Comparison of ENCODE assay signal across 19 mouse cellular contexts in the genomic region with DNA sequence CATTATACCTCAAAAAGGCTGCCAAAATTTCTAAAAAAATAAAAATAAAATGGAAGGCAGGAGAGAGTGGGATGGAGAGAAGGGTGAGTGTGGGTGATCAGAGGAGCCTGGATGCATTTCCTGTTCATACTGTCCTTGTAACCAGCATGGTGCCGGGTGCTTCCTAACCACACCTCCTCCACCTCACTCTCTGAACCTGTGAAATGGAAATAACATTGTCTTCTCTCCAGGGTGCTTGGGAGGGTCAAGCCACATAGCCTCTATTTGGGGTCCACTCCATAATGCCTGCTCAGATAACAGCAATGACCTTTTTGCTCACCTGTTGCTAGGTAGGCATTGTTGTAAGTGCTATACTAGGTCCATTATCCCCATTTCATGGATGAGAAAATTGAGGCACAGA. TPM values are rescaled to one million over a fixed set of nuclear protein-coding genes. Genes with fewer than 3 reads are reported as not detected.
A peak's percentile ranks its signal among the peaks of the same experiment; 100 is the strongest.
DNase-seq lines count a peak whose midpoint lies in the region; ATAC-seq and TF ChIP-seq lines count a peak whose summit lies in the region.
"Had no signal": no experiment of that assay in that cellular context is flagged by ENCODE, and none has a peak within 500 bp of the region (broad histone marks: within the 10 kb centered on the region; RNA-seq: fewer than 3 reads in every experiment).

No protein-coding gene starts in this region.

- peak; percentile 61; the same call in 1 of the 2 replicates for TF ChIP-seq EP300 in ES-Bruce4 (IDR thresholded peaks at IDR 0.05; ENCODE audit: insufficient read depth, low read depth, low read length)

- ATAC-seq in hindbrain, embryonic 14.5 days (ENCODE audit: low FRiP score), result no peak
- ATAC-seq: forebrain, embryonic 13.5 days; forebrain, embryonic 15.5 days; forebrain, postnatal 0 days had no signal

- peaks cover 13% of the 10 kb centered on the region for H3K4me1 ChIP-seq in ES-Bruce4 (ENCODE audit: control insufficient read depth, insufficient read depth, low read length)
- H3K4me1 ChIP-seq in hindbrain, embryonic 14.5 days (replicated peaks; ENCODE audit: control insufficient read depth, insufficient read depth, low read length), result peaks cover 24% of the 10 kb centered on the region; the same call in 1 of the 2 replicates

- no peaks in the 10 kb centered on the region for H3K27me3 ChIP-seq in ES-Bruce4 (ENCODE audit: control insufficient read depth, insufficient read depth, low read length, poor library complexity, severe bottlenecking)
- no peaks in the 10 kb centered on the region for H3K27me3 ChIP-seq in hindbrain, embryonic 14.5 days (ENCODE audit: control insufficient read depth, insufficient read depth, low read length)
- H3K27me3 ChIP-seq: embryonic facial prominence, embryonic 12.5 days; forebrain, embryonic 13.5 days; forebrain, embryonic 15.5 days had no signal

- H3K9ac ChIP-seq in ES-Bruce4 (ENCODE audit: low read depth, poor library complexity, severe bottlenecking), result no peak overlapping the region
- no peak overlapping the region for H3K9ac ChIP-seq in hindbrain, embryonic 14.5 days
- H3K9ac ChIP-seq: embryonic facial prominence, embryonic 12.5 days; forebrain, embryonic 13.5 days; forebrain, embryonic 15.5 days; forebrain, postnatal 0 days had no signal

- H3K9me3 ChIP-seq in ES-Bruce4 (replicated peaks; ENCODE audit: control insufficient read depth, insufficient read depth, low read length, poor library complexity, severe bottlenecking), result no peaks in the 10 kb centered on the region
- no peaks in the 10 kb centered on the region for H3K9me3 ChIP-seq in hindbrain, embryonic 14.5 days (ENCODE audit: control insufficient read depth, low read length)
- H3K9me3 ChIP-seq: embryonic facial prominence, embryonic 10.5 days; embryonic facial prominence, embryonic 12.5 days; forebrain, embryonic 13.5 days; forebrain, embryonic 15.5 days had no signal

- TF ChIP-seq CTCF in ES-Bruce4 (IDR thresholded peaks at IDR 0.05; ENCODE audit: low read depth, low read length), result no peak

- no peak overlapping the region for H3K4me3 ChIP-seq in ES-Bruce4 (ENCODE audit: low read depth, low read length)
- no peak overlapping the region for H3K4me3 ChIP-seq in hindbrain, embryonic 14.5 days (replicated peaks; ENCODE audit: low read length)
- H3K4me3 ChIP-seq: embryonic facial prominence, embryonic 10.5 days; embryonic facial prominence, embryonic 12.5 days; forebrain, embryonic 13.5 days; forebrain, embryonic 15.5 days had no signal

- TF ChIP-seq POLR2A in ES-Bruce4 (IDR thresholded peaks at IDR 0.05; ENCODE audit: insufficient read depth, low read length), result no peak

- DNase-seq in ES-CJ7 (ENCODE audit: low read depth, low spot score), result peak; percentile 71
- peak; percentile 45 for DNase-seq in ZHBTc4 (ENCODE audit: low read depth, low spot score)
- DNase-seq in gastrocnemius, adult 18-20 months (ENCODE audit: low spot score), result no peak
- no peak for DNase-seq in hindbrain, embryonic 14.5 days (ENCODE audit: low spot score)
- DNase-seq in left cerebral cortex, adult 8-10 months (ENCODE audit: low spot score in 2 of 2), result no peak
- DNase-seq: adrenal gland, adult 2 months; adrenal gland, postnatal 10 days; adrenal gland, postnatal 36 days; cerebellum, adult 11-12 months; cerebellum, adult 2 months; cerebellum, adult 9-10 months; cerebellum, postnatal 10 days; cerebellum, postnatal 25 days; forebrain, postnatal 0 days had no signal

- 93% methylated on average over 1 of the region's 1 CpGs for WGBS in hindbrain, embryonic 14.5 days

- H3K27ac ChIP-seq in ES-Bruce4 (ENCODE audit: insufficient read depth, low read length), result no peak overlapping the region
- H3K27ac ChIP-seq in hindbrain, embryonic 14.5 days, result no peak overlapping the region
- H3K27ac ChIP-seq: embryonic facial prominence, embryonic 10.5 days; embryonic facial prominence, embryonic 12.5 days; forebrain, embryonic 13.5 days; forebrain, embryonic 15.5 days had no signal

- H3K4me2 ChIP-seq in hindbrain, embryonic 14.5 days (replicated peaks), result no peak overlapping the region
- H3K4me2 ChIP-seq: embryonic facial prominence, embryonic 12.5 days; forebrain, embryonic 13.5 days; forebrain, embryonic 15.5 days had no signal

- H3K36me3 ChIP-seq in ES-Bruce4 (ENCODE audit: control insufficient read depth, insufficient read depth, low read length, poor library complexity, severe bottlenecking), result no peaks in the 10 kb centered on the region
- H3K36me3 ChIP-seq in hindbrain, embryonic 14.5 days (replicated peaks; ENCODE audit: control insufficient read depth, insufficient read depth), result no peaks in the 10 kb centered on the region
- H3K36me3 ChIP-seq: embryonic facial prominence, embryonic 10.5 days; embryonic facial prominence, embryonic 12.5 days; forebrain, embryonic 15.5 days had no signal

RNA-seq across cellular contexts. Expression of a gene that starts 32.0 kb away (rescaled TPM):
- polyA plus RNA-seq in ES-Bruce4 (2011; ENCODE audit: insufficient read depth, insufficient read length, low read depth, missing spikeins), result 31.7 and 34.2 TPM in 2 replicates
- 10 to 100 TPM in 1 of 2 experiments, 1 to 10 TPM in 1; 8.4 to 11.4 TPM for total RNA-seq in gastrocnemius, adult 18-20 months (2021)
- polyA plus RNA-seq in hindbrain, embryonic 14.5 days (2014; fragmentation: Nextera tagmentation; extraction: Ambion mirVana), result 56.2 and 60.2 TPM in 2 replicates
- 10 to 100 TPM; 44.9 to 49.3 (median 46.5) TPM for total RNA-seq in left cerebral cortex, adult 8-10 months (2022)

Comparison
In these comparisons a context has a peak if more than half of its experiments do, and no peak if none do; other contexts are left out.
1. DNase-seq: peak in ES-CJ7 (single experiment) and ZHBTc4 (single experiment); none in gastrocnemius, adult 18-20 months (single experiment), hindbrain, embryonic 14.5 days (single experiment) and left cerebral cortex, adult 8-10 months (0 of 2).